Mouse (Mus musculus): ENCODE results near the gene Pla2g5.

- no peak for TF ChIP-seq EP300 (IDR thresholded peaks at IDR 0.05; ENCODE audit: low read depth)
- TF ChIP-seq CTCF (IDR thresholded peaks at IDR 0.05; ENCODE audit: low read depth): 0 out of 2 replicates have a peak, but pooled peaks have one; percentile 6
These were observed 110.7 kb downstream of the Pla2g5 start for GRCm38 (mm10) chr4:138752603-138753002.

All from liver, embryonic 14.5 days (tissue).